Mouse (Mus musculus): Measurements from ENCODE around the gene Tnp2. TPM values are rescaled to one million over a fixed set of nuclear protein-coding genes. Genes with fewer than 3 reads are reported as not detected.
A peak's percentile ranks its signal among the peaks of the same experiment; 100 is the strongest.
"Not testable (repeated sequence)": the region's sequence is repeated elsewhere in the genome, so short reads cannot be mapped to it uniquely, and the experiment has no call there.

Tnp2 gene
- total RNA-seq, 2 experiments from 2014 or later, result not detected

- intact Hi-C loops (cut with DNase I); DNase-seq (ENCODE audit: extremely low spot score in 1 of 2, low spot score in 2 of 2): not testable (repeated sequence)
Observed at GRCm38 (mm10) chr16:10802420-10802819, 14.0 kb upstream of the Tnp2 start.

GRCm38 (mm10) chr16:10796034-10796433 lies 7.6 kb upstream of the Tnp2 start, which contains the start of gene Prm2:
Gene Prm2, minus strand, starts transcription at chr16:10796134.
- intact Hi-C loops (cut with DNase I), result no loop called here
- no peak for DNase-seq (ENCODE audit: extremely low spot score in 1 of 2, low spot score in 2 of 2)

DNA sequence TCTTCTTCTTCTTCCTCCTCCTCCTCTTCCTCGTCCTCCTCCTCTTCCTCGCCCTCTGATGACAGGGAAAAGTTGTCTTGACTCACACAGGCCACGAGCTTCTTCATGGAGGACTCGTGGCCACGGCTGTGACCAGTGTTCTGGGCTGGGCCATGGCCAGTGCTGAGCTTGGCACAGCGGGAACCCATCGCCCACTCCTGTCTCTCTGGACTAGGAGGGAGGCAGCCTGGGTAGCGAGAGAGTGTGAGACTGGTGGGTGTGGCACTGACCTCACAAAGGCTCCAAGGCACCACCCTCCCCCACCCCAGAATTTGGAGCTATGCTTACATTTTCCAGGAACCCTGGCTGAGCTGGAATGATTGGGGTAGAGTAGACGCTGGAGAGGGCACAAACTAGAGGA lies 2.2 kb upstream of the Tnp2 start, which contains the start of gene Prm3:
TSS of gene Prm3 (minus strand) at position 213 of the 400 bp plus-strand sequence.
- intact Hi-C loops (cut with DNase I), result loop anchor here (5.0 kb wide), 1 partner anchor 37 kb away; no protein-coding TSS in a partner anchor
- DNase-seq (ENCODE audit: extremely low spot score in 1 of 2, low spot score in 2 of 2), result no peak

- intact Hi-C loops (cut with DNase I), result loop anchor here (5.0 kb wide), 2 partner anchors 127 to 152 kb away; no protein-coding TSS in a partner anchor
- no peak for DNase-seq (ENCODE audit: extremely low spot score in 1 of 2, low spot score in 2 of 2)
Observed at GRCm38 (mm10) chr16:10788866-10789265, 406 bp upstream of the Tnp2 start.

- intact Hi-C loops (cut with DNase I), result loop anchor here (5.0 kb wide), 2 partner anchors 125 to 150 kb away; no protein-coding TSS in a partner anchor
Observed at GRCm38 (mm10) chr16:10787548-10788058, 857 bp downstream of the Tnp2 start.

GRCm38 (mm10) chr16:10786782-10787547 lies 1.5 kb downstream of the Tnp2 start:
- intact Hi-C loops (cut with DNase I), result loop anchor here (5.0 kb wide), 2 partner anchors 125 to 150 kb away; no protein-coding TSS in a partner anchor
- no peak for DNase-seq (ENCODE audit: extremely low spot score in 1 of 2, low spot score in 2 of 2)

More at GRCm38 (mm10) chr16:10787548-10788058, 857 bp downstream of the Tnp2 start:
- no peak for DNase-seq (ENCODE audit: extremely low spot score in 1 of 2, low spot score in 2 of 2)

DNA sequence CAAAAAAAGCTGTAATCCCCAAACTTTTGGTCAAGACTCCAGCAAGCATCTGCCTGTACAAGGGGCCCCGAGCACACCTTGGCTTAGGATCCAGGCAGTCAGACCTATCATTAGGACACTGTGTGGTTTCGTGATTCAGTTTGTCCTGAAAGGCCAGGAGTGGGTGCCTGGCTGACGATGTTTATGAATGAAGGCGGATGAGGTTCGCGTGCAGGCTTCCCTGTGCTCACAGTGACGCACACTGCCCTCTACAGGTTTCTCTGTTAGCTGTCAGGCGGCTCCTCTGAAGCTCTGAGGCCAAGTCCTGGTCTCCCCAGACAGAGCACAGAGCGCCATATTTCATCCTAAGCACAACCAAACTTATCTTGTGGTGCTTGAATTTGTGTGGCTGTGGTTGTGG lies 2.2 kb downstream of the Tnp2 start:
- intact Hi-C loops (cut with DNase I), result loop anchor here (5.0 kb wide), 2 partner anchors 124 to 149 kb away; no protein-coding TSS in a partner anchor
- DNase-seq (ENCODE audit: extremely low spot score in 1 of 2, low spot score in 2 of 2), result peak; percentile 77 to 89

DNA sequence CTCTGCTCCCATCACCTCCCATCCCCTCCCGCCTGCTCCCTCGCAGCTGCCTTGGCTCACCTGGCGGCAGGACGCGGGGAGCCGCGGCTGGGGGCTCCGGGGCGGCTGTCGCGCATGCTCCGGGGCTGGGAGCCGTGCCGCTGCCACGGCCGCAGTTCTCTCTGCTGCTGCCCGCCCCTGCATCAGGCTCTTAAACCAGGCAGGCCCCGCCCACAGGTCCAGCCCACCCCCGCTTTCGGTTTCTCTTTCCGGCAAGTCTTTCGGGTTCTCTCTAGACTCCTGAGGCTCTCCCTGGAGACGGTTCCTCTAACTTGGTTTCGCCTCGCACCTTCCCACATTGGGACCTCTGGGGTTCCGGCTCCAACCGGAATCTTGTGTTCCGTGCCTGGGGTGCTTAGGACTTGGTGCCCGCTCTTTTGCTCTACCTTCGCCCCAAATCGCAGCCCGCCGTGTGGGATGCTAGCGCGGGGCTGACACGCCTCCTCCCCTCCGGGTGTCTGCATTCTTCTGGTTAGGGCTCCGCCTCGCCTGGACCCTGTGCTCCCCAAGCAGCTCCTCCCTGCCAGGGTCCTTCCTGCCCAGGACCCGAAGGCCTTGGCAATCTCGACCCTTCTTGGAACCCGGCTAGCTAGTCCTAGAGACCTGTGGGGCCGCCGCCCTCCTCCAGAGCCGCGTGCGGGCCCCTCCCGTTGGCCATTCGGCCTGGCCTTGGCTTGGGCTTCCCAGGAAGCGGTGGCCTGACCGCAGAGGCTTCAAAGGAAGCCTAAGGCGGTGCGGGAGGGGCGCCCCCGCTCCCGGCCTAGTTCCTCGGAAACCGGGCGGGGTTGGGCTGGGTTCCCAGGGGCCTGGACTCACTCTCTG lies 2.9 kb downstream of the Tnp2 start, which contains the start of gene Socs1:
TSS of gene Socs1 (minus strand) at position 166 of the 861 bp plus-strand sequence.
- intact Hi-C loops (cut with DNase I), result loop anchor here (2.0 to 5.0 kb wide), 3 partner anchors 123 to 215 kb away; no protein-coding TSS in a partner anchor
- DNase-seq (ENCODE audit: extremely low spot score in 1 of 2, low spot score in 2 of 2), result peak; percentile 61 to 94

GRCm38 (mm10) chr16:10784793-10785370 lies 3.6 kb downstream of the Tnp2 start:
- peak; percentile 78 to 94 for DNase-seq (ENCODE audit: extremely low spot score in 1 of 2, low spot score in 2 of 2)
- intact Hi-C loops (cut with DNase I), result loop anchor here (2.0 to 5.0 kb wide), 3 partner anchors 123 to 214 kb away; no protein-coding TSS in a partner anchor

GRCm38 (mm10) chr16:10783883-10784792 lies 4.3 kb downstream of the Tnp2 start:
- intact Hi-C loops (cut with DNase I), result loop anchor here (2.0 kb wide), 1 partner anchor 213 kb away; no protein-coding TSS in a partner anchor
- peak in 1 of 2 experiments; percentile 71 for DNase-seq (ENCODE audit: extremely low spot score in 1 of 2, low spot score in 2 of 2)

DNA sequence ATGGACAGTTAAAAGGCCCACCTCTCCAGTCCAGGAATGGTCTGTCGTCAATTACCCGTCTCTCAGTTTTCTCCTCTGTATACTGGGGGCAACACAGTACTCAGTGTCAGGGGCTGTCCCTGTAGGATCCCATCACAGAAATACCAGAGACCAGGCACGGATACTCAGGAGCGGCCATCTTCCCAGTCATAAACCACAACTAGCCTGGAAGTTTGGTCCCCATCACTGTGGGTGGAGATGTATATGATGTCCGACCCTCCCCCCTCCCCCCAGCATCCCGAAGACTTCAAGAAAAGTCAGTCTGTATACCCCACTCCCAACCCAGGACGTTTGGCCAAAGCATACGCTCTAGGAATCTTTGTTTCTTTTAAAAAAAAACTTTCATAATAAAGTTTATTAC lies 5.0 kb downstream of the Tnp2 start:
- DNase-seq (ENCODE audit: extremely low spot score in 1 of 2, low spot score in 2 of 2), result no peak
- intact Hi-C loops (cut with DNase I), result no loop called here

DNA sequence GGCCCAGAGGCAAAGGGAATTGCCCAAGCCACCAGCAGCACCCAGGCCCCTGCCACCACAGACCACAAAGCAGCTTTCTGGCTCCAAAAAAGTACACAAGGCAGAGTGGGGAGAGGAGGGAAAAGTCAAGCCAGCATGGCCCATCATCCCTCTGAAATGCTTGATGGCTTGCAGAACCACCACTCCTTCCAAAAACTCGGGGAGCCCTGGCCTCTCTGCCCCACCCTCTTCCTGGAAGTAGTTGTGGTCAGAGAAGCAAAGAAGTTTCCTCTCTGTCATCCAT lies 5.4 kb downstream of the Tnp2 start:
- intact Hi-C loops (cut with DNase I), result no loop called here

GRCm38 (mm10) chr16:10782377-10783151 lies 5.9 kb downstream of the Tnp2 start:
- intact Hi-C loops (cut with DNase I), result no loop called here
- DNase-seq (ENCODE audit: extremely low spot score in 1 of 2, low spot score in 2 of 2), result no peak

More for the DNA sequence above, 5.4 kb downstream of the Tnp2 start:
- DNase-seq (ENCODE audit: extremely low spot score in 1 of 2, low spot score in 2 of 2), result no peak

DNA sequence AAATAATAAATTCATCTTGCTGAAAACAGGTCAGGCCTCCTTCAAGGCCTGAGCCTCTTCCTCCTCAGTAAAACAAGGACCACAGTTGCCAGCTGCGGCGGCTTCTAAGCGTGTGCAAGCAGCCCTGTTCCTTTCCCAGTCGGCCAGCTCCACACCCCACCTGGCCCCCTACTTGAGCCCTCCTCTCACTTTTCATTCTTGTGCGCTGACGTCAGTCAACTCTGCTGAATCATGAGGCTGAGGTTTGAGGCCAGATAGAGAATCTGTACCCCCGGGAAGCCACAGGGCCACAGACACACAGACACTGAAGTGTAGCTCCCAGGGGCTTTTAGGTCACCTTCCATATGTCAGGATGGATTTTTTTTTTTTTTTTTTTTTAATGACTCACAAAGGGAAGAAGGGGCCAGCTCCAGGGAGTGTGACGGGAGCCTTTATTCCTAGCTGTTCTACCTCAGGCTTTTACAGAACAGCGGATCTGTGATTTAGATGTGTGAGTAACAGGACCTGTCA lies 6.5 kb downstream of the Tnp2 start:
- intact Hi-C loops (cut with DNase I), result no loop called here

GRCm38 (mm10) chr16:10780631-10781120 lies 7.8 kb downstream of the Tnp2 start:
- DNase-seq (ENCODE audit: extremely low spot score in 1 of 2, low spot score in 2 of 2), result no peak
- intact Hi-C loops (cut with DNase I), result no loop called here

More for the DNA sequence above, 6.5 kb downstream of the Tnp2 start:
- no peak for DNase-seq (ENCODE audit: extremely low spot score in 1 of 2, low spot score in 2 of 2)

- no peak for DNase-seq (ENCODE audit: extremely low spot score in 1 of 2, low spot score in 2 of 2)
- intact Hi-C loops (cut with DNase I), result no loop called here
Observed at GRCm38 (mm10) chr16:10777579-10778160, 10.8 kb downstream of the Tnp2 start.

All from left cerebral cortex, postnatal 10 days (tissue).